Mouse (Mus musculus): Measurements from ENCODE around the gene Blm. TPM values are rescaled to one million over a fixed set of nuclear protein-coding genes. Genes with fewer than 3 reads are reported as not detected.

Blm gene
- polyA plus RNA-seq, 1 experiment from 2014 or later: 3.2 TPM

DNA sequence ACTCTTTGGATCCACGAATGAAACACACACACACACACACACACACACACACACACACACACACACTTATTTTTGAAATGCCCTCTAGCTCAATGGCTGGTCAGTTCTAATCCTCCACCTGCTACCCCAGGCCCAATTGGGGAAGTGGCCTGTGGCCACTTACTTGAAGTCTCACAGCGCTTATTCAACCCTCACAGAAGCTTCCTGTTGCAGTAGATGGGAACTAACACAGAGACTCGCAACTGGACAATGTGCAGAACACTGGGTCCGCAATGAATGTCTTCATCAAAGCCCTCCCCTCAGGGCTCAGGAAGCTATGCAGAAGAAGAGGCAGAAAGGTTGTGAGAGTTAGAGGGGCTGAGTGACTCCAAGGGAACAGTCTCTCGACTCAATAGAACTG is 107.2 kb downstream of the Blm start:
- no peak overlapping the region for H3K27ac ChIP-seq (replicated peaks)
- no peaks in the 10 kb centered on the region for H3K36me3 ChIP-seq (ENCODE audit: control insufficient read depth, insufficient read depth, low read length)
- H3K4me2 ChIP-seq (replicated peaks; ENCODE audit: low read depth): no peak overlapping the region
- TF ChIP-seq CTCF (IDR thresholded peaks at IDR 0.05; ENCODE audit: low read depth): no peak
- TF ChIP-seq EP300 (optimal IDR thresholded peaks at IDR 0.05): no peak
- H3K27me3 ChIP-seq (ENCODE audit: control insufficient read depth, insufficient read depth, low read length): no peaks in the 10 kb centered on the region
- no peak overlapping the region for H3K9ac ChIP-seq (ENCODE audit: low read length)
- H3K4me3 ChIP-seq (ENCODE audit: low read depth, low read length): no peak overlapping the region
- WGBS: 82% methylated on average over 5 of the region's 5 CpGs
- no peaks in the 10 kb centered on the region for H3K9me3 ChIP-seq (ENCODE audit: control insufficient read depth, low read length)
- ATAC-seq (ENCODE audit: low FRiP score, low TSS enrichment) (no peak), DNase-seq (ENCODE audit: low spot score) (no peak)
- H3K4me1 ChIP-seq (replicated peaks; ENCODE audit: control insufficient read depth, insufficient read depth): no peaks in the 10 kb centered on the region

DNA sequence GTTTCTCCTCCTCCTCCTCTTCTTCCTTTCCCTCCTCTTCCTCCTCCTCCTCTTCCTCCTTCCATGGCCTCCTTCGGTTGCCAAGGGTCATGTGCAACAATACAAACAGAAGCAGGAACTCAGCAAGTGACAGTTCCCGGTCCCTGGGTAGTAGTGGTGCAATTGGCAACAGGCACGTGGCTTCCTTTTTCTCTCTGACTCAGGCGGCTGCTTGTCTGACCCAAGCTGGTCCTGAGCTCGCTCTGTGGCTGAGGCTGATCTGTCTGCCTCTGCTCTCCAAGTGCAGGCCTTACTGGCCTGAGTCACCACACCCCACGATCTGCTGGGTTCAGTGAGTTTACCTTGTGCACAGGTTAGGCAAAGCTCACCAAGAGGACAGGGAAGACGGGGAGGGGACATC is 108.6 kb downstream of the Blm start:
- WGBS: 55% methylated on average over 7 of the region's 7 CpGs
- Histone ChIP-seq H3K36me3 (ENCODE audit: control insufficient read depth, insufficient read depth, low read length) (no peaks in the 10 kb centered on the region), H3K4me3 (ENCODE audit: low read depth, low read length) (no peak overlapping the region), H3K9ac (ENCODE audit: low read length) (no peak overlapping the region), H3K27me3 (ENCODE audit: control insufficient read depth, insufficient read depth, low read length) (no peaks in the 10 kb centered on the region), H3K9me3 (ENCODE audit: control insufficient read depth, low read length) (no peaks in the 10 kb centered on the region), H3K27ac (replicated peaks) (no peak overlapping the region), H3K4me1 (replicated peaks; ENCODE audit: control insufficient read depth, insufficient read depth) (no peaks in the 10 kb centered on the region), H3K4me2 (replicated peaks; ENCODE audit: low read depth) (no peak overlapping the region)
- peak; percentile 82 for ATAC-seq (ENCODE audit: low FRiP score, low TSS enrichment)
- no peak for TF ChIP-seq CTCF (IDR thresholded peaks at IDR 0.05; ENCODE audit: low read depth)
- peak; percentile 62 for DNase-seq (ENCODE audit: low spot score)

DNA sequence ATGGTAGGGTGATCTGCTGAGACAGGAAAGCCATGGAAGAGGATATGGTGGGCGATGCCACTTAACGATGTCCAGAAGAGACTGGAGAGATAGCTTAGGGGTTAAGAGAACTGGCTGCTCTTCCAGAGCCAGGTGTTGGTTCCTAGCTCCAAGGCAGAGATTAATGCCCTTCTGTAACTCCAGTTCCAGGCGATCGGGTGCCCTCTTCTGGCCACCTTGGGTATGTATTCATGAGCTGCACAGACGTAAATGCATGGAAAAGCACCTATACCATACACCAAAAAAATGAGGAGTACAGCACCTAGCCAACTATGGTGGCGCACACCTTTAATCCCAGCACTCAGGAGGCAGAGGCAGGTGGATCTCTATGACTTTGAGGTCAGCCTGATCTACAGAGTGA is 110.2 kb downstream of the Blm start:
- H3K36me3 ChIP-seq (ENCODE audit: control insufficient read depth, insufficient read depth, low read length): no peaks in the 10 kb centered on the region
- DNase-seq (ENCODE audit: low spot score): peak; percentile 14
- no peak for ATAC-seq (ENCODE audit: low FRiP score, low TSS enrichment)
- H3K27me3 ChIP-seq (ENCODE audit: control insufficient read depth, insufficient read depth, low read length): no peaks in the 10 kb centered on the region
- H3K27ac ChIP-seq (replicated peaks): no peak overlapping the region
- TF ChIP-seq EP300 (optimal IDR thresholded peaks at IDR 0.05): no peak
- peak; percentile 61 for TF ChIP-seq CTCF (IDR thresholded peaks at IDR 0.05; ENCODE audit: low read depth)
- H3K9ac ChIP-seq (ENCODE audit: low read length): no peak overlapping the region
- H3K4me3 ChIP-seq (ENCODE audit: low read depth, low read length): no peak overlapping the region
- H3K9me3 ChIP-seq (ENCODE audit: control insufficient read depth, low read length): no peaks in the 10 kb centered on the region
- no peak overlapping the region for H3K4me2 ChIP-seq (replicated peaks; ENCODE audit: low read depth)
- WGBS: 83% methylated on average over 6 of the region's 6 CpGs
- H3K4me1 ChIP-seq (replicated peaks; ENCODE audit: control insufficient read depth, insufficient read depth): no peaks in the 10 kb centered on the region

DNA sequence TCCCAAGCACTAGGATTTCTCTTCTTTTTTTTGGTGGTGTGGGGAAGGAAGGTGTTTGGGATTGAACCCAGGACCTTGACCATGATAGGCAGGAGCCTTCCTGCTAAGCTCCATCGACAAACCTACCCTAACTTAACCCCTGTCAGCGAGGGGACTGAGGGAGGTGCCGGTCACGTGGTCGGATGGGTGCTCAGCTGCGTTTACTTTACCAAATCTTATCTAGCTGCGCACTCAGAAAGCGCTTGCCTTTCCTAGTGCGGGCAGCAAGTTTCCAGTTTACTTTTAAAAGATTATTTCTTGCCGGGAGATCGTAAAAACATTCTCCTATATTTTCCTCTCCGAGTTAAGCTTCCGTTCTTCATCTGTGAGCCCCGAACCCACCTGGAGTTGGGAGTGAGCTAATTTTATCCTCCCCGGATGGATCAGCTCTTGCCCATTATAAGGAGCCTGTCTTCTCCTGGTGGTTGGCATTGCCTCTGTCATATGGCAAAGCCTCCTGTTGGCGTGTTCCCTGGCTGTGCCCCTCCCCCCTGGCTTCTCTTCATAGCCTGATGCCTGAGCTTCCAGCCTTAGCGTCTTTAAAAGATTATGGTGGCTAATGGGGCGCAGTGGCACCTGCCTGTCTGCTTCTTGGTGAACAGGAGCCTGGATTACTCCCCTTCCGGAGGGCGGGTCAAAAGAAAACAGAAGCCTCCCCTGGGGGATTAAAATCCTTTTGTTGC is 112.0 kb downstream of the Blm start:
- no peaks in the 10 kb centered on the region for H3K4me1 ChIP-seq (replicated peaks; ENCODE audit: control insufficient read depth, insufficient read depth)
- TF ChIP-seq EP300 (optimal IDR thresholded peaks at IDR 0.05): no peak
- peak; percentile 15; the same call in 1 of the 2 replicates for TF ChIP-seq CTCF (IDR thresholded peaks at IDR 0.05; ENCODE audit: low read depth)
- H3K9me3 ChIP-seq (ENCODE audit: control insufficient read depth, low read length): no peaks in the 10 kb centered on the region
- ATAC-seq (ENCODE audit: low FRiP score, low TSS enrichment) (0 out of 2 replicates have a peak, but pooled peaks have one; percentile 53), DNase-seq (ENCODE audit: low spot score) (peak; percentile 77)
- H3K4me3 ChIP-seq (ENCODE audit: low read depth, low read length): peak overlapping the region; percentile 14; the same call in 1 of the 2 replicates
- peak overlapping the region; percentile 41 for H3K4me2 ChIP-seq (replicated peaks; ENCODE audit: low read depth)
- peak overlapping the region; percentile 41 for H3K27ac ChIP-seq (replicated peaks)
- H3K27me3 ChIP-seq (ENCODE audit: control insufficient read depth, insufficient read depth, low read length): no peaks in the 10 kb centered on the region
- no peaks in the 10 kb centered on the region for H3K36me3 ChIP-seq (ENCODE audit: control insufficient read depth, insufficient read depth, low read length)
- WGBS: 11% methylated on average over 20 of the region's 20 CpGs
- 0 out of 2 replicates have a peak overlapping the region, but pooled peaks have one; percentile 19 for H3K9ac ChIP-seq (ENCODE audit: low read length)

DNA sequence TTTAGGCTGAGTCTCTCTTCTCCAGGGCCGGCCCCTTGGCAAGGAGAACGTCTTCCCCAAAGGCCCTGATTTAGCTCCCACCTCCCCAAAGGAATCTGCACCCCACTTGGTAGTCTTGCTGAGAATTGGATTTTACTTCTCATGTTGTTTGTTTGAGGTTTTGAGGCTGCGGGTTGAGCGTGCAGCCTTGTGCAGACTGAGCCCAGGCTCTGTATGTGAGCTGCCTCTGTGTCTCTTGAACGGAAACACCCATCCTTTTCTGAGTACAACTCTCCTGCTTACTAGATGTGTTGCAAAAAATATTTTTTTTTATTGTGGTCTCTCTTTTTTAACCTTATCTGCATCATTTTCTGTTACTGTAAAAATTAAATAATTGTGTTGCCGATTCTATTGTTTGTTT is 113.3 kb downstream of the Blm start:
- no peak for TF ChIP-seq CTCF (IDR thresholded peaks at IDR 0.05; ENCODE audit: low read depth)
- no peak for TF ChIP-seq EP300 (optimal IDR thresholded peaks at IDR 0.05)
- H3K27me3 ChIP-seq (ENCODE audit: control insufficient read depth, insufficient read depth, low read length): no peaks in the 10 kb centered on the region
- DNase-seq (ENCODE audit: low spot score): no peak
- no peak overlapping the region for H3K4me3 ChIP-seq (ENCODE audit: low read depth, low read length)
- no peak overlapping the region for H3K4me2 ChIP-seq (replicated peaks; ENCODE audit: low read depth)
- WGBS: 88% methylated on average over 6 of the region's 6 CpGs
- H3K9me3 ChIP-seq (ENCODE audit: control insufficient read depth, low read length): no peaks in the 10 kb centered on the region
- H3K9ac ChIP-seq (ENCODE audit: low read length): no peak overlapping the region
- no peaks in the 10 kb centered on the region for H3K4me1 ChIP-seq (replicated peaks; ENCODE audit: control insufficient read depth, insufficient read depth)
- H3K27ac ChIP-seq (replicated peaks): no peak overlapping the region
- no peak for ATAC-seq (ENCODE audit: low FRiP score, low TSS enrichment)
- H3K36me3 ChIP-seq (ENCODE audit: control insufficient read depth, insufficient read depth, low read length): no peaks in the 10 kb centered on the region

DNA sequence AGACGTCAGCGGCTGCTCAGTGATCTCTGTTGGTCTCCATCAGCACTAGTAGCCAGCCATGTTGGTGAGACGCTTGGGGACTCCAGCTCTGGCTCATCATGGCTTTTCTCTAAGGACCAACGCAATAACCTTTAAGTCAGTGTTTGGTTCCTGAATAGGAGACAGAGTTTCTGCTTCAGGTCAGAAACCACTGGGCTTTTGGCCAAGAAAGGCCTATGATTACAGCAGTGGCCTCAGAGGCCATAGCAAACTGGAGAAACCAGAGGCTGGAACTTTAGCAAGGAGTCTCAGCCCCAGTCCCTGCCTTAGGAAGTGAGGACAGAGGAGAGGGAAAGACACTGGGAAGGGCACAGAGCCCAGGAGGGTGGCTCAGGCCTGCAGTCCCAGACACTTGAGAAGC is 114.3 kb downstream of the Blm start:
- no peaks in the 10 kb centered on the region for H3K9me3 ChIP-seq (ENCODE audit: control insufficient read depth, low read length)
- no peak overlapping the region for H3K4me2 ChIP-seq (replicated peaks; ENCODE audit: low read depth)
- ATAC-seq (ENCODE audit: low FRiP score, low TSS enrichment) (no peak), DNase-seq (ENCODE audit: low spot score) (peak; percentile 27)
- H3K36me3 ChIP-seq (ENCODE audit: control insufficient read depth, insufficient read depth, low read length): no peaks in the 10 kb centered on the region
- H3K9ac ChIP-seq (ENCODE audit: low read length): no peak overlapping the region
- no peaks in the 10 kb centered on the region for H3K4me1 ChIP-seq (replicated peaks; ENCODE audit: control insufficient read depth, insufficient read depth)
- 88% methylated on average over 4 of the region's 4 CpGs for WGBS
- no peaks in the 10 kb centered on the region for H3K27me3 ChIP-seq (ENCODE audit: control insufficient read depth, insufficient read depth, low read length)
- H3K27ac ChIP-seq (replicated peaks): peak overlapping the region; percentile 25; the same call in 1 of the 2 replicates
- TF ChIP-seq EP300 (optimal IDR thresholded peaks at IDR 0.05): no peak
- TF ChIP-seq CTCF (IDR thresholded peaks at IDR 0.05; ENCODE audit: low read depth): no peak
- no peak overlapping the region for H3K4me3 ChIP-seq (ENCODE audit: low read depth, low read length)

Measured in stomach, postnatal 0 days (tissue).